ENCODE assay signal across 11 mouse cellular contexts in genomic region chr13:81740898-81741297, GRCm38 (mm10). TPM values are rescaled to one million over a fixed set of nuclear protein-coding genes. Genes with fewer than 3 reads are reported as not detected.
DNase-seq lines count a peak whose midpoint lies in the region; ATAC-seq lines count a peak whose summit lies in the region.
"Had no signal": no experiment of that assay in that cellular context is flagged by ENCODE, and none has a peak within 500 bp of the region (broad histone marks: within the 10 kb centered on the region; RNA-seq: fewer than 3 reads in every experiment).

No protein-coding gene starts in this region.

- 59% methylated on average over 3 of the region's 3 CpGs for whole genome bisulfite sequencing in kidney, embryonic 15.5 days

- H3K27me3 ChIP-seq in kidney, embryonic 15.5 days, result no peaks in the 10 kb centered on the region

- H3K4me2 ChIP-seq in kidney, embryonic 15.5 days, result no peak overlapping the region

- no peaks in the 10 kb centered on the region for H3K9me3 ChIP-seq in kidney, embryonic 15.5 days (replicated peaks)

- H3K9ac ChIP-seq in kidney, embryonic 15.5 days, result no peak overlapping the region

- H3K4me3 ChIP-seq in kidney, embryonic 15.5 days (replicated peaks), result no peak overlapping the region

- no peaks in the 10 kb centered on the region for H3K36me3 ChIP-seq in kidney, embryonic 15.5 days

- ATAC-seq in kidney, embryonic 15.5 days (replicated peaks; ENCODE audit: low FRiP score), result peak; percentile 54; the same call in 1 of the 2 replicates
- peak; percentile 61 for ATAC-seq in monocyte, adult 5-6 weeks (replicated peaks; ENCODE audit: insufficient number of reproducible peaks, low FRiP score, low TSS enrichment, poor library complexity, severe bottlenecking)

- no peaks in the 10 kb centered on the region for H3K4me1 ChIP-seq in kidney, embryonic 15.5 days

- no peak for DNase-seq in kidney, postnatal 10 days
- DNase-seq in MEL-GATA-1-ER (ENCODE audit: extremely low read depth, low read depth) (peak; percentile 52), liver (peak; percentile 55), MN1 (ENCODE audit: low spot score) (no peak)
- DNase-seq in thymus, postnatal 36 days, result no peak
- no peak for DNase-seq in embryo, embryonic 10 days (ENCODE audit: low spot score)
- DNase-seq: adrenal gland, postnatal 36 days; cerebellum, postnatal 25 days; retina, postnatal 1 day had no signal

- H3K27ac ChIP-seq in kidney, embryonic 15.5 days, result no peak overlapping the region

RNA-seq across cellular contexts. Expression of gene Mblac2, which starts 29.8 kb away (rescaled TPM):
- polyA plus RNA-seq in kidney, embryonic 15.5 days (2015; fragmentation: Nextera tagmentation; extraction: Ambion mirVana), result 7.1 and 7.2 TPM in 2 replicates
- 1.6 to 4.1 TPM (median 2.7 TPM) in 3 replicates for total RNA-seq in monocyte, adult 5-6 weeks (2017)

RNA-seq across cellular contexts. Expression of gene Polr3g, which starts 30.1 kb away (rescaled TPM):
- polyA plus RNA-seq in kidney, embryonic 15.5 days (2015; fragmentation: Nextera tagmentation; extraction: Ambion mirVana), result 10.4 and 12.9 TPM in 2 replicates
- 3.7 to 20.3 TPM (median 12.0 TPM) in 3 replicates for total RNA-seq in monocyte, adult 5-6 weeks (2017)

RNA-seq across cellular contexts. Expression of gene Cetn3, which starts 42.0 kb away (rescaled TPM):
- 208 and 211 TPM in 2 replicates for polyA plus RNA-seq in kidney, embryonic 15.5 days (2015; fragmentation: Nextera tagmentation; extraction: Ambion mirVana)
- 216 to 262 TPM (median 246 TPM) in 3 replicates for total RNA-seq in monocyte, adult 5-6 weeks (2017)

Comparison
In these comparisons a context has a peak if more than half of its experiments do, and no peak if none do; other contexts are left out.
1. DNase-seq: peak in MEL-GATA-1-ER (single experiment) and liver (single experiment); none in kidney, postnatal 10 days (single experiment), thymus, postnatal 36 days (0 of 2), embryo, embryonic 10 days (single experiment) and MN1 (single experiment).